Mouse (Mus musculus): ENCODE measurements around the gene Serpinb6b. TPM values are rescaled to one million over a fixed set of nuclear protein-coding genes. Genes with fewer than 3 reads are reported as not detected.

Serpinb6b gene
- polyA plus RNA-seq, 1 experiment from 2014 or later: 91.5 TPM

GRCm38 (mm10) chr13:32974268-32974667, 9.3 kb downstream of the Serpinb6b start:
- ATAC-seq (no peak), DNase-seq (ENCODE audit: low read depth, low spot score) (no peak)
- no peaks in the 10 kb centered on the region for H3K27me3 ChIP-seq
- POLR2A ChIA-PET: no interaction called here
- TF ChIP-seq CTCF (IDR thresholded peaks at IDR 0.05): no peak
- in situ Hi-C loops (cut with MboI; ENCODE audit: low pct_unique_long_range_greater_than_20kb): no loop called here
- CTCF ChIA-PET: interaction anchor here (1.3 to 1.6 kb wide), 2 partner anchors 42 to 46 kb away, joined by 3 to 5 read pairs; no protein-coding TSS in a partner anchor

GRCm38 (mm10) chr13:32974889-32975460, 10.0 kb downstream of the Serpinb6b start:
- in situ Hi-C loops (cut with MboI; ENCODE audit: low pct_unique_long_range_greater_than_20kb): no loop called here
- ChIA-PET POLR2A (no interaction called here), CTCF (interaction anchor here (1.6 kb wide), 1 partner anchor 42 kb away, joined by 5 read pairs; no protein-coding TSS in a partner anchor)
- TF ChIP-seq CTCF (IDR thresholded peaks at IDR 0.05): no peak
- DNase-seq (ENCODE audit: low read depth, low spot score) (no peak), ATAC-seq (no peak)
- no peaks in the 10 kb centered on the region for H3K27me3 ChIP-seq

- POLR2A ChIA-PET: no interaction called here
- H3K27me3 ChIP-seq: no peaks in the 10 kb centered on the region
- no peak for DNase-seq (ENCODE audit: low read depth, low spot score)
- ATAC-seq: no peak
- no peak for TF ChIP-seq CTCF (IDR thresholded peaks at IDR 0.05)
- CTCF ChIA-PET: interaction anchor here (1.6 kb wide), 1 partner anchor 43 kb away, joined by 5 read pairs; no protein-coding TSS in a partner anchor
- in situ Hi-C loops (cut with MboI; ENCODE audit: low pct_unique_long_range_greater_than_20kb): no loop called here
Observed at GRCm38 (mm10) chr13:32975710-32976109, 10.7 kb downstream of the Serpinb6b start.

- no peak for TF ChIP-seq CTCF (IDR thresholded peaks at IDR 0.05)
- DNase-seq (ENCODE audit: low read depth, low spot score): no peak
- ChIA-PET CTCF (no interaction called here), POLR2A (no interaction called here)
- ATAC-seq: no peak
- in situ Hi-C loops (cut with MboI; ENCODE audit: low pct_unique_long_range_greater_than_20kb): no loop called here
- H3K27me3 ChIP-seq: no peaks in the 10 kb centered on the region
Observed at GRCm38 (mm10) chr13:32982556-32983042, 17.6 kb downstream of the Serpinb6b start.

GRCm38 (mm10) chr13:32986256-32986655, 21.2 kb downstream of the Serpinb6b start:
- in situ Hi-C loops (cut with MboI; ENCODE audit: low pct_unique_long_range_greater_than_20kb): no loop called here
- ChIA-PET POLR2A (no interaction called here), CTCF (no interaction called here)
- no peaks in the 10 kb centered on the region for H3K27me3 ChIP-seq
- no peak for TF ChIP-seq CTCF (IDR thresholded peaks at IDR 0.05)
- ATAC-seq: no peak
- no peak for DNase-seq (ENCODE audit: low read depth, low spot score)

GRCm38 (mm10) chr13:32993152-32993893, 28.3 kb downstream of the Serpinb6b start:
- no peaks in the 10 kb centered on the region for H3K27me3 ChIP-seq
- in situ Hi-C loops (cut with MboI; ENCODE audit: low pct_unique_long_range_greater_than_20kb): no loop called here
- no peak for ATAC-seq

GRCm38 (mm10) chr13:32993894-32994242, 28.9 kb downstream of the Serpinb6b start:
- no peaks in the 10 kb centered on the region for H3K27me3 ChIP-seq
- TF ChIP-seq CTCF (IDR thresholded peaks at IDR 0.05): no peak
- in situ Hi-C loops (cut with MboI; ENCODE audit: low pct_unique_long_range_greater_than_20kb): no loop called here
- ChIA-PET POLR2A (no interaction called here), CTCF (no interaction called here)
- ATAC-seq (no peak), DNase-seq (ENCODE audit: low read depth, low spot score) (no peak)

More at GRCm38 (mm10) chr13:32993152-32993893, 28.3 kb downstream of the Serpinb6b start:
- DNase-seq (ENCODE audit: low read depth, low spot score): no peak
- ChIA-PET CTCF (no interaction called here), POLR2A (interaction anchor here (0.7 kb wide), 1 partner anchor 11 kb away, joined by 3 read pairs; no protein-coding TSS in a partner anchor)
- TF ChIP-seq CTCF (IDR thresholded peaks at IDR 0.05): no peak

- in situ Hi-C loops (cut with MboI; ENCODE audit: low pct_unique_long_range_greater_than_20kb): no loop called here
Observed at GRCm38 (mm10) chr13:32995051-32995450, 30.0 kb downstream of the Serpinb6b start.

GRCm38 (mm10) chr13:33001341-33001740, 36.3 kb downstream of the Serpinb6b start:
- no peak for TF ChIP-seq CTCF (IDR thresholded peaks at IDR 0.05)
- ChIA-PET POLR2A (interaction anchor here (0.7 kb wide), 1 partner anchor 30 kb away, joined by 4 read pairs; no protein-coding TSS in a partner anchor), CTCF (interaction anchor here (1.7 kb wide), 1 partner anchor 37 kb away, joined by 3 read pairs; the partner anchor contains the start of gene Serpinb6b)
- in situ Hi-C loops (cut with MboI; ENCODE audit: low pct_unique_long_range_greater_than_20kb): loop anchor here (10.0 kb wide), 1 partner anchor 763 kb away; no protein-coding TSS in a partner anchor
- H3K27me3 ChIP-seq: no peaks in the 10 kb centered on the region
- ATAC-seq (no peak), DNase-seq (ENCODE audit: low read depth, low spot score) (no peak)

More at GRCm38 (mm10) chr13:32995051-32995450, 30.0 kb downstream of the Serpinb6b start:
- H3K27me3 ChIP-seq: no peaks in the 10 kb centered on the region
- TF ChIP-seq CTCF (IDR thresholded peaks at IDR 0.05): no peak
- ChIA-PET POLR2A (no interaction called here), CTCF (interaction anchor here (1.3 kb wide), 1 partner anchor 29 kb away, joined by 3 read pairs; no protein-coding TSS in a partner anchor)
- DNase-seq (ENCODE audit: low read depth, low spot score): no peak
- ATAC-seq: no peak

GRCm38 (mm10) chr13:33002950-33003349, 37.9 kb downstream of the Serpinb6b start, which contains the start of gene Serpinb9:
Serpinb9 (plus strand) TSS chr13:33003250.
- ATAC-seq (no peak), DNase-seq (ENCODE audit: low read depth, low spot score) (no peak)
- H3K27me3 ChIP-seq: no peaks in the 10 kb centered on the region
- POLR2A ChIA-PET: no interaction called here
- CTCF ChIA-PET: interaction anchor here (0.6 kb wide), 1 partner anchor 12 kb away, joined by 3 read pairs; no protein-coding TSS in a partner anchor
- TF ChIP-seq CTCF (IDR thresholded peaks at IDR 0.05): no peak
- in situ Hi-C loops (cut with MboI; ENCODE audit: low pct_unique_long_range_greater_than_20kb): loop anchor here (10.0 kb wide), 1 partner anchor 762 kb away; no protein-coding TSS in a partner anchor
